Mouse (Mus musculus): ENCODE data around the gene Tns1. TPM values are rescaled to one million over a fixed set of nuclear protein-coding genes. Genes with fewer than 3 reads are reported as not detected.

Gene Tns1
- polyA plus RNA-seq, 1 experiment: 15.1 TPM

DNA sequence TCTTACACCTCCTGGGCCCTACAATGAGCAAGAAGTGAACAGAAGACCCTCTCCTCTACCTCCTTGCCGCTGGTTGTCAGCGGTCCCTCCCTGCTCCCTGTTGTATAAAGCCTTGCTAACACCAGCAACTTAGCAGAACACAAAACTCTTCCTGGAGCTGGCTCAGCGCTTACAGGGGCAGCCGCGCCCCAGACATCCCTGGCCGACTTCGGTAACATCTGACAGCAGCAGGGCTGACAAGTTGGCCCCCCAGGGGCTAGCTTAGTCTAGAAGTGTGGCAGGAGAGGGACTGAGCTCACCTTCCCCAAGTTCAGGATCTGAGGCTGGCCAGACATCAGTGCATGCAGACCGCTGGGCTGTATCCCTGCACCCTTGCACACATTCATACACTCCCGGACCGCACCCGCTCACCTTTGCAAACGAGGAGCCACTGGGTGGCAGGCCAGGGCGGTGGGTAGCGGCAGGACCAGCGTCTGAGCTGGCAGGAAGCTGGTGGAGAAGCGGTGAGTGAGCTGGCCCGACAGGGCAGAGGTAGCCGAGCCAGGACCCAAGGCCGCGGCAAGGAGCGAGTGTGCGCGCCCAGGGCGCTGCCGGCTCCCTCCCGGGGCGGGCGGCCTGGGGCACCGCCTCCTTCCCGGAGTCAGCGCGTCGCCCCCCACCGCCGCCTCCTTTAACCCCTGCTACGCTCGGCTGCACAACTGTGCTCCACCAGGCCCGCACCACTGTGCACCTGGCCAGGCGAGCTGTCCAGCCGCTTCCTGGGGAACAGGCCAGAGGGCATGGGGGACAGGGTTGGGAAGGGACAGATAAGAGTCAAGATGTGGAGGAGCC lies 87.5 kb downstream of the Tns1 start:
- TF ChIP-seq CTCF (IDR thresholded peaks at IDR 0.05; ENCODE audit: borderline replicate concordance, extremely low read depth, insufficient read depth, insufficient read length) (no peak), POLR2A (IDR thresholded peaks at IDR 0.05; ENCODE audit: borderline replicate concordance, extremely low read depth, insufficient read depth, insufficient read length, poor library complexity, severe bottlenecking) (no peak)
- DNase-seq (ENCODE audit: low read depth): peak; percentile 31

DNA sequence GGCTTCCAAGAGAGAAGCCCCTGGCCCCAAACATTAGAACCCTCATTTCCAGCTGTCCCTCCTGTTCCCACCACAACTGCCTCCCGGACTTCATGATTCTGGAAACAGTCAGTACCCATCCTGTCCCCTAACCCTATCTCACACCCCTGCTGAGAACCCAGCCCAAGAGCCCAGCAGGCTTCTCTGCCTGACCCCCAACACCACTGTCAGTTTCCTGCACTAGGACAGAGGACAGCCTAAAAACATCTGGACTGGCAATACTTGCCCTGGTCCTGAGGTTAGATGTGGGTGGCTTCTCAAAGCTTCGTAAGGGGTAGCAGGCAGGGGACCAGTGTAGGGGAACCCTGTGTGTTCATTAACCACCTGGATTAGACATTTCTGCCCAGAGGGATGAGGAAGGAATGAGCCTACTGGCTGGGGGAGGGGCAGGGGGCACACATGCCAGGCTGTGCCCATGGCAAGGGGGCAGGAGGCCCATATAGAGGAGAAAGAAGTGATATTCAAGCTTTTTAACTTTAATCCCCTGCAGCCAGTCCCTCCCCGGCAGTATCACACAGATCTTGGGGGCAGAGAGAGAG lies 88.2 kb downstream of the Tns1 start:
- DNase-seq (ENCODE audit: low read depth): no peak
- no peak for TF ChIP-seq CTCF (IDR thresholded peaks at IDR 0.05; ENCODE audit: borderline replicate concordance, extremely low read depth, insufficient read depth, insufficient read length)
- no peak for TF ChIP-seq POLR2A (IDR thresholded peaks at IDR 0.05; ENCODE audit: borderline replicate concordance, extremely low read depth, insufficient read depth, insufficient read length, poor library complexity, severe bottlenecking)

DNA sequence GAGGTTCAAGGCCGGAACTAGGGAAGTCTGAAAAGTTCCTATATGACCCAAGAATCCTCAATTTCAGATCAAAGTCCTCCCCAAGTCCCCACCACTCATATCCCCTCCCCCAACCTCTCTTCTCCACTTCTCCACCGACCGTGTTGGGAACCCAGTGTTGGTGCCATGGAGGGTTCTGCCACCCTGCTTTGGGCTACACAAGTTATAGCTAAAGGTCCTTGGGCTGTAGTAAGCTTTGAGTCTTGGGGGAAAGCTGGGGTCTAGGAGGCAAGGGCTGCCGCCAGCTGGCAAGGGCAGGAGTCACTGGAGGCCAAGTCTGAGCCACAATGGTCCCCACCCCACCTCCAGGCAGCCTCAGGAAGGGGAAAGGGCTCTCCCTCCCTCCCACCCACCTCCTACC lies 88.8 kb downstream of the Tns1 start:
- TF ChIP-seq POLR2A (IDR thresholded peaks at IDR 0.05; ENCODE audit: borderline replicate concordance, extremely low read depth, insufficient read depth, insufficient read length, poor library complexity, severe bottlenecking) (no peak), CTCF (IDR thresholded peaks at IDR 0.05; ENCODE audit: borderline replicate concordance, extremely low read depth, insufficient read depth, insufficient read length) (no peak)
- DNase-seq (ENCODE audit: low read depth): no peak

DNA sequence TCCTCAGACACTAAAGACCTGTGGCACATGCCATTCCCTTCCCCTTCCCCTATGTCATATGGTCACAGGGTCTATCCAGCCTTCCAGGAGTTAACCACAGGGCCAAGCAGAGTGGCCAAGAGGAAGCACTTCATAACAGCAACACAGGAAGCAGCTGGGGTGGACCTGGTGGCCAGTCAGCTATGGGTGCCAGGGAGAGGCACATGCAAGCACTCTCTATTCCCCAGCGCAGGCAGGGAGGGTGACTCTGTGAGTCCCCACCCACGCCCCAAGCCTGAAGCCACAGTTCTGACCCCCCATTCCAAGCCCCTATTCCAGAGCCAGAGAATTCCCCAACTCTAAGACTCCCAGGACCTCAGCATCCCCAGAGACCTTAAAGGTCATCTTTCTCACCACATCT lies 89.5 kb downstream of the Tns1 start:
- DNase-seq (ENCODE audit: low read depth): no peak
- TF ChIP-seq CTCF (IDR thresholded peaks at IDR 0.05; ENCODE audit: borderline replicate concordance, extremely low read depth, insufficient read depth, insufficient read length) (no peak), POLR2A (IDR thresholded peaks at IDR 0.05; ENCODE audit: borderline replicate concordance, extremely low read depth, insufficient read depth, insufficient read length, poor library complexity, severe bottlenecking) (no peak)

DNA sequence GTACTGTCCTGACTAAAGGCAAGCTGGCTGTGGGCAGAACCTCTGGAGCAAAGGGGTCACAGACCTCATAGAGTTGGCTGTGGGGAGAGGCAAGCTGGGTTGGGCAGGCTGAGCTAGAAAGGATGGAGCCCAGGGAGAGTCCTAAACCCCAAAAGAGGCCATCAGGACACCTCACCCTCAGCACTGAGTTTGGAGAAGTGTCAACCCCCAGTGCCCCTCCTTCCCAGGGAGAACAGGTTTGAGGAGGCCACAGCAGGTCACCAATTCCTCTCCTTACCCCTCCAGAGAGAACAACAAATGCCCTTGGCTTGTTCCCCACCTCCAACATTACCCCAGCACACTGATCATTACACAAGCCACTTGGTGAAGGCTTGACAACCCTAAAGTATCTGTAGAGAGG lies 90.0 kb downstream of the Tns1 start:
- no peak for DNase-seq (ENCODE audit: low read depth)
- no peak for TF ChIP-seq CTCF (IDR thresholded peaks at IDR 0.05; ENCODE audit: borderline replicate concordance, extremely low read depth, insufficient read depth, insufficient read length)
- TF ChIP-seq POLR2A (IDR thresholded peaks at IDR 0.05; ENCODE audit: borderline replicate concordance, extremely low read depth, insufficient read depth, insufficient read length, poor library complexity, severe bottlenecking): no peak

DNA sequence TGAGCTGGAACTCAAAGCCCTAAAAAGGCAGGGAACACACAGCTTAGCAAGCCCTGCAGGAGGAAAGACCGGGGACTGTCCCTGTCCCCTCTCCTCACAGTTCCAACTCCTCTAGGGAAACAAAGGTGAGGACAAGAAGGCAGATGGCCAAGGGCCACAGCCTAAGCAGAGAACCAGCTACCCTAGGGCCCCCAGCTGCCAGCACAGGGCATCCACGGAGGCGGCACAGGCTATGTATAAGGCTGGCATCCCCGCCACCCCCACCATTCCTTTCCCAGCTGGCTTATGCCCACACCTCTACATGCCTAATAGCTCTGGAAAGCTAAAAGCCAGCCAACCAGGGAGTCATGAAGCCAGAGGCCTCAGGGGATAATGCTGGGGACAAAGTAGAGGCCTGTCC lies 90.8 kb downstream of the Tns1 start:
- no peak for DNase-seq (ENCODE audit: low read depth)
- TF ChIP-seq POLR2A (IDR thresholded peaks at IDR 0.05; ENCODE audit: borderline replicate concordance, extremely low read depth, insufficient read depth, insufficient read length, poor library complexity, severe bottlenecking) (no peak), CTCF (IDR thresholded peaks at IDR 0.05; ENCODE audit: borderline replicate concordance, extremely low read depth, insufficient read depth, insufficient read length) (no peak)

DNA sequence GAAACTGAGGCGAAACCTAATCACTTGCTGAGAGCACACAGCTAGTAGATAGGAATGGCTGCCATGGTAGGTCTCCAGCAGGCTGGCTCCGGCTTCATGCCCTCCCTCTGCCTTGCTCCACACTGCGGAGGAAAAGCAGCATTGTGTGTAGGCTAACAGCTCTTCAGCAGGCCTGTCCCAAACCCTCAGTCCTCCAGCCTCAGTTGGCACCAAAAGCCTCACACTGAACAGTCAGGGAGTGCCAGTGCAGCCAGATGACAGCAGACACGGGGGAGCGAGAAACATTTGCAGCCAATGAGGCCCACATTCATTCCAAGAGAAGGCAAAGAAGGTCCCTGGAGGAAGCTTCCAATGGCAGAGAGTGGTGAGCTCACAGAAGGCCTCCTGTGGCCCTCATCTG lies 91.3 kb downstream of the Tns1 start:
- DNase-seq (ENCODE audit: low read depth): no peak
- TF ChIP-seq CTCF (IDR thresholded peaks at IDR 0.05; ENCODE audit: borderline replicate concordance, extremely low read depth, insufficient read depth, insufficient read length) (no peak), POLR2A (IDR thresholded peaks at IDR 0.05; ENCODE audit: borderline replicate concordance, extremely low read depth, insufficient read depth, insufficient read length, poor library complexity, severe bottlenecking) (no peak)

DNA sequence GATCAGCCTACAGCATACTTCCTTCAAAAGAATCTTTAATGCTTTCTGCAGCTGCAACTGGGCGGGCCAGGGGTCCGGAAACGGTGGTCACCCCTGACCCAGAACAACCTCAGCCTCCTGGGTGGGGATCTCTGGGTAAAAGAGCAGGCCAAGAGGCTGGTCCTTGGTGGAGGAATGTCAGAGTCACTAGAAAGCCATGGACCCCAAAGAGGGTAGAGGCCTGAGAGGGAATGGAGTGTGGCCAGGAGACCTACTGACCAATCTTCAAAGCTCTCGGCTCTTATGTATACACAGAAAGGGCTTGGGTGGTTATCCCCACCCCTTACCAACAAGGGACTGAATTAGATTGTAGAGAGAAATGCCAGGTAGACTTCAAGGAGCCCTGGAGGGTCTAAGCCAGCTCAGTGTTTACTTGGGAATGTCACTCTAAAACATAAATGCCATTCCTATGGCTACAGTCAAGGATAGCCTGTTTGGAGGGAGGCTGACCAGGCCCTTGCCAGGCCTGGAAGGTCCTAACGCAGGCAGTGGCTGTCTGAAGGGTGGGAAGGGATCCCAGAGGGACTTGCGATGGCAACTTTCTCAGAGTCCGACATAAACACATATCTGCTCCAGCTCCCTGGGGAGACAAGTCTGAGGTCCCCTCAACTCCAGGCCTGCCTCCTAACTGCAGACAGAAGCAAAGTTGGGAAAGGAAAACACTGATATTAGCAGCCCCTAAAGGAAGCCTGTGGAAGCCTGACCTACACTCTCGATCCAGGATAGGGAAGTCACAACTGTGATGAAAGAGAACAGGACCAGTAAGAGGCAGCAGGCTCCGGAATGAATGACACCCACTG lies 92.3 kb downstream of the Tns1 start:
- TF ChIP-seq CTCF (IDR thresholded peaks at IDR 0.05; ENCODE audit: borderline replicate concordance, extremely low read depth, insufficient read depth, insufficient read length): no peak
- no peak for TF ChIP-seq POLR2A (IDR thresholded peaks at IDR 0.05; ENCODE audit: borderline replicate concordance, extremely low read depth, insufficient read depth, insufficient read length, poor library complexity, severe bottlenecking)

DNA sequence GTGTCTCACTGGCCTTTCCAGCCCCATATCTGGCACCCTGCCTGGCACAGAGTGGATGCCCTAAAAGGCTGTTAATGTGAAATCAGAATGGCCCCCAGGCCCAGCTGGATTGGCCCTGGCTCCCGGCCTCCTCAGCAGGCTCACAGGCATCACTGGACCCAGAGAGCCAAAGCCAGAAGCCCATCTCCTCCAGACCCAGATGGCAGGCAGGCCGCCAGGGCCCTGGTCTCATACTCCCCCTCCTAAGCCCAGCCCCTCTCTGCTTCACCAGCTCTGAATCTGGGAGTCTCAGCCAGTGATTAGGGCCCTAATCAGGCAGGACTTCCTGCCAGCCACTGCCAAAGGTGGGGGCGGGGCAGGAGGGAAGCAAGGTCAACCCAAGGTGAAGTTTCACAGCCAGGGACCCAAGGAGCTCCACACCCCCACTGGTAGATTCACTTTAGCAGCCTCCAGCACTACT lies 93.3 kb downstream of the Tns1 start:
- peak; percentile 82 for DNase-seq (ENCODE audit: low read depth)
- no peak for TF ChIP-seq CTCF (IDR thresholded peaks at IDR 0.05; ENCODE audit: borderline replicate concordance, extremely low read depth, insufficient read depth, insufficient read length)
- TF ChIP-seq POLR2A (IDR thresholded peaks at IDR 0.05; ENCODE audit: borderline replicate concordance, extremely low read depth, insufficient read depth, insufficient read length, poor library complexity, severe bottlenecking): no peak

More for the DNA sequence above, 92.3 kb downstream of the Tns1 start:
- DNase-seq (ENCODE audit: low read depth): no peak

DNA sequence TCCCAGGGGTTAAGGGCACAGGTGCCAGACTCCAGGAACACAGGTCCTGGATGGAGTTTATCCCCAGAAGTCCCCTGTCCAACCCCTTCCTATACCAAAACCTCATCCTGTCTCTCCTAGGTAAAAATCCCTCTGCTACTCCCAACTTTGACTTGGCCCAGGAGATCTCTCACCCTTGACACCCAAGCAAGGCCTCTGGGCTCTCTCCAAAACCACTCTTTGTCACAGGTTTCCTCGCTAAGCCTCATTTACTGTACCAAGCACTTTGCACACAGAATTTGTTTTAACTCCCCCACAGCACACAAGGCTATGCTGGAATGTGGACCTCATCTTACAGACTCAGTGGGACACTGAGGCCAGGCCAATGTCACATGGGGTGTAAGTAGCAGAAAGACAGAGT lies 94.0 kb downstream of the Tns1 start:
- TF ChIP-seq POLR2A (IDR thresholded peaks at IDR 0.05; ENCODE audit: borderline replicate concordance, extremely low read depth, insufficient read depth, insufficient read length, poor library complexity, severe bottlenecking) (no peak), CTCF (IDR thresholded peaks at IDR 0.05; ENCODE audit: borderline replicate concordance, extremely low read depth, insufficient read depth, insufficient read length) (no peak)
- DNase-seq (ENCODE audit: low read depth): no peak

DNA sequence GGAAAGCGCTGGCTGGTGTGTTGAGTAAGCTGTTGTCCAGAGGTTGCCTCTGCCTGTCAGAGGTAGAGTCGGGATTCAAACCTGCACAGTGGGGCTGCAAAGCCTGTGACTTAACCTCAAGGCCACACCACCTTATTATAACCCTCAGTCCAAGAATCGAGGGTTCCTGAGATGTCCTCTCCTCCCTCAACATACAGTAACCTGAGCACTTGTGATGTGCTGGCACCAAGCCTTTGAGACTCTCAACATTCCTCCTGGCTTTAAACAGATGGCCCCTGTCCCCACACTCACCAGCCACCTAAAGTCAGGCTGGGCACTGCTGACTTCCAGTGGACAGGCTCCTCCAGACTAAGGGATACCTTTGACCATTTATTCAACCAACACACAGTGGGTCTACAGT lies 94.6 kb downstream of the Tns1 start:
- no peak for DNase-seq (ENCODE audit: low read depth)
- TF ChIP-seq POLR2A (IDR thresholded peaks at IDR 0.05; ENCODE audit: borderline replicate concordance, extremely low read depth, insufficient read depth, insufficient read length, poor library complexity, severe bottlenecking): no peak
- TF ChIP-seq CTCF (IDR thresholded peaks at IDR 0.05; ENCODE audit: borderline replicate concordance, extremely low read depth, insufficient read depth, insufficient read length): no peak
